Mouse (Mus musculus) gastrocnemius, adult 2 months (tissue): Measurements from ENCODE around the gene Phf11c. TPM values are rescaled to one million over a fixed set of nuclear protein-coding genes. Genes with fewer than 3 reads are reported as not detected.
A peak's percentile ranks its signal among the peaks of the same experiment; 100 is the strongest.
"Not testable (repeated sequence)": the region's sequence is repeated elsewhere in the genome, so short reads cannot be mapped to it uniquely, and the experiment has no call there.

ENCODE experiments used
- DNase-seq: peaks from one replicate; pipeline ENCODE4 v3.0.0; 2022
- H3K27ac ChIP-seq: fragments of 200-600 bp; 2 replicates; pipeline ENCODE4 v1.8.1; 2022; ENCODE audit warnings: mild to moderate bottlenecking
- H3K4me3 ChIP-seq: fragments of 200-600 bp; 2 replicates; pipeline ENCODE4 v1.8.1; 2022; ENCODE audit warnings: mild to moderate bottlenecking, moderate library complexity
- CTCF ChIP-seq: fragments of 200-600 bp; IDR thresholded peaks from 2 replicates; pipeline ENCODE4 v1.8.1; 2022; ENCODE audit warnings: antibody characterized with exemption, mild to moderate bottlenecking, moderate library complexity
- intact Hi-C: fragments of 180-260 bp; cut with DNase I; formaldehyde crosslinking; loops from one replicate; pipeline ENCODE4 v1.15.1; 2025
- total RNA-seq, 2 experiments: library from RNA; stranded (reverse); gene quantifications; 2 replicates each; pipeline ENCODE4 v1.2.3; 2021

The Phf11c gene
- total RNA-seq, 2 experiments from 2014 or later: 0.41 to 0.59 TPM

GRCm38 (mm10) chr14:59390181-59390580 is 5.0 kb downstream of the Phf11c start:
- H3K4me3 ChIP-seq, intact Hi-C loops, H3K27ac ChIP-seq: not testable (repeated sequence)
- DNase-seq: peak; percentile 30
- TF ChIP-seq CTCF: peak; percentile 53

DNA sequence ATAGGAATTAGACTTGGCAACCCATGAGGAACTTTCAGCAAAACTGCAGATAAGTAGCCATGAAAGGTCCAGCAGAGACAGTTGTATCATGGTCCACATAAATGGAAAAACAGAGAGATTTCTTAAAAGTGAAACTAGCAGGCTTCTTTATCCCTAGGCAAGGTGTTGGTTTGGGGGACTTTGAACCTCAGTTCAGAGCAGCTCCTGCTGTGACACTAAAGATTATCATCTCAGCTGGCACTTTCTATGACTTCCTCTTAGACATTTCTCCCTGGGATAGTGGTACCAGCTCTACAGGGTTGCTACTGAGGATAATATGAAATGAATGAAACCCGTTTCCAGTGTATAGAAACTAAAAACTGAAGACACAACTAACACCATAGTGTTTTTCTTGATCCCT is 5.6 kb downstream of the Phf11c start:
- no peak overlapping the region for H3K27ac ChIP-seq
- intact Hi-C loops: no loop called here
- no peak for TF ChIP-seq CTCF
- no peak for DNase-seq
- H3K4me3 ChIP-seq: no peak overlapping the region

DNA sequence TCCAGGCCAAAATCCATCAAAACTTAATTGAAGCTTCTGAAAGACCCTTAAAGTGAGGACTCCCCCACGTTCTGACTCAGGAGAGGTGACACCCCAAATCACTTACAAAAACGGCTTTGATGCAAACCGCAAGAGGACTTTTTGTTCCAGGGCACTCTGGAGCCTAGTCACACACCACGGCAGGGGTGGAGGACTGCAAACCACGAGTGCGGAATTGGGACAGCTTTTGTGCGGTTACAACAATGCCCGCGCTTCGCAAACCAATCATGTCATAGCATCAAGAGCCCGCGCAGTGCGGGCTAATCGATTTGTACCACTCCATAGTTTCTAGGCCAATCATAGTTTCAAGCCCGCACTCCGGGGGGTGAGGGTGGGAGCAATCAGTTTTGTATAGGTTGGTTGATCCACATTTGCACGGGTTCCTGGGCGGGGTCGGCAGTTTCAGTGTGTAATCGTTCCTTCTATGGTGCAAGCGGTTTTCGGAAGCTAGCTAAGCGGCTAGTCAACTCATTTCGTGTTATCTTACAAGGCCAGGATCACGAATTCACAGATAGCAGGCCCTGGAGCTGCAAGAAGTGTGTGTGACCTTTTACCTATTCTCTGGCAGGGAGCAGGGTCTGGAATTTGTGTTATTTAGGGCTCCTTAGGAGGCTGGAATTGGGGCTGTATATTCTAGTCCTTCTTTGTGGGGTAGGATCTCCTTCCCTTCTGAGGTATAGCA is 24.7 kb downstream of the Phf11c start:
- no peak overlapping the region for H3K27ac ChIP-seq
- no peak for DNase-seq
- no peak for TF ChIP-seq CTCF
- intact Hi-C loops: no loop called here
- H3K4me3 ChIP-seq: no peak overlapping the region

DNA sequence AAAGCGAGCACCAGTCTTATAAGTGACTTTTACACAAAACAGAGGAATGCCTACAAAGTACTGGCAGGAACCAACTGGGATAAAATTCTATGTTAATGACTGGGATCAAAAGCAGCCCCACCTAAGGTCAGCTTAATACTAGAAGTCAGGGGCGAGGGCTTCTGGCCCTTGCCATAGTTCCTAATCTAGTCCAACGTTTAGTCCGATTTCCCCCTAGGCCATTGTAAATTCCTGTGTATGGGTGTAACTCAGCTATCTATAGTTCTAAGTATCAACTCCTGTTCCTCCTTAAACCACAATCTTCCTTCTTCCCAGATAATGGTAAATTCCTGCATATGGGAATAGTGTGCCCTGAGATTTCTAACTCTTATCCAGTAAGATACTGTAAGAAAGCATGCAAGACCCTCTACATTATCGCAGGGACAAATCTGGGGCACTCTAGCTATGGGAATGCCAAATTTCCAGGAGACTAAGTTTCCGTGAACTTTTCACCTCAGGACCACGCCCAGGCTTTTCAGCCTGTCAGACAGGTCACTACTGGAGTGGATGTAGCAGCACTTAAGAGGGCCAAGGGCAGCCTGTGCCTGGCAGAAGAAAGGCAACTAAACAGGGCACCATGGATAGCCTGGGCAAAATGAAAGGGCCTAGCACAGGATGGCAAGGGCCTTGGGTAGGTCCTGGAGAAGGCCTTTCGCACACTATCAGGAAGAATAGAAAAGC is 28.6 kb downstream of the Phf11c start:
- intact Hi-C loops: no loop called here
- DNase-seq: no peak
- H3K27ac ChIP-seq: no peak overlapping the region; the same call in 1 of the 2 replicates
- TF ChIP-seq CTCF: no peak
- H3K4me3 ChIP-seq: no peak overlapping the region

GRCm38 (mm10) chr14:59365244-59365644 is 29.9 kb downstream of the Phf11c start, which contains the start of gene Phf11d:
Gene Phf11d, minus strand, starts transcription at chr14:59365470.
- intact Hi-C loops: loop anchor here (2.0 kb wide), 1 partner anchor 76 kb away; the partner anchor contains the start of genes Cab39l and Setdb2
- peak; percentile 54 for TF ChIP-seq CTCF
- DNase-seq: peak; percentile 53
- Histone ChIP-seq H3K4me3 (peak within 1 kb of the TSS; percentile 71), H3K27ac (peak within 1 kb of the TSS; percentile 81)

- intact Hi-C loops, H3K4me3 ChIP-seq, H3K27ac ChIP-seq, DNase-seq: not testable (repeated sequence)
Measured at GRCm38 (mm10) chr14:59341189-59341588, 54.0 kb downstream of the Phf11c start, which contains the start of gene Phf11b. Gene Phf11b, minus strand, starts transcription at chr14:59341351.

DNA sequence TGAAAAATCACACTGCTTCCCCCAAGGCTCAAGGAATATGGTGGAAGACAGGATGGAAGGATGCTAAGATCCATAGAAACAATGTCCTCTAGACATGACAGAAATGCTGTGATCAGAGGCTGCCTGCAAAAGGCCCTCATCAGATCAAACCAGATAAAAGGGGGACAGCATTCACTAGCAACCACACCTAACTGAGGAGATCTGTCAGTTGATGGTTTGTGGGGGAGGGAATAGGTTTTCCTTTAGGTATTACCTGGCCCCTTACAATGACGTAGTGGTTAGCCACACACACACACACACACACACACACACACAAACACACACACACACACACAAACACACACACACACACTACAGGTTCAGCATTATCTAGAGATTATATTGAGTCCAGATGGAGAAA is 55.6 kb downstream of the Phf11c start:
- Histone ChIP-seq H3K27ac (no peak overlapping the region), H3K4me3 (no peak overlapping the region)
- no peak for TF ChIP-seq CTCF
- DNase-seq: no peak
- intact Hi-C loops: no loop called here

DNA sequence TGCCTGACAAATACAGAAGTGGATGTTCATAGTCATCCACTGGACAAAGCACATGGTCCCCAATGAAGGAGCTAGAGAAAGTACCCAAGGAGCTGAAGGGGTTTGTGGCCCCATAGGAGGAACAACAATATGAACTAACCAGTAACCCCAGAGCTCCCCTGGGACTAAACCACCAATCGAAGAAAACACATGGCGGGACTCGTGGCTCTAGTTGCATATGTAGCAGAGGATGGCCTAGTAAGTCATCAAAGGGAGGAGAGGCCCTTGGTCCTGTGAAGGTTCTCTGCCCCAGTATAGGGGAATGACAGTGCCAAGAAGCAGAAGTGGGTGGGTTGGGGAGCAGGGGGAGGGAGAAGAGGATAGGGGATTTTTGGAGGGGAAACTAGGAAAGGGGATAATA is 59.1 kb downstream of the Phf11c start:
- intact Hi-C loops: not testable (repeated sequence)

More for the DNA sequence above, 59.1 kb downstream of the Phf11c start:
- not testable (repeated sequence) for DNase-seq, H3K27ac ChIP-seq, H3K4me3 ChIP-seq

Other genes with a start within 250 kb of the Phf11c start
- gene Gm5142, start 216.6 kb downstream of the Phf11c start, total RNA-seq: not detected
- gene Rcbtb1, start 194.2 kb downstream of the Phf11c start, total RNA-seq: 10 to 100 TPM; 11.1 to 12.7 TPM
- not detected for gene Gm6904, start 135.2 kb downstream of the Phf11c start, total RNA-seq
- gene Phf11a, start 97.9 kb downstream of the Phf11c start, total RNA-seq: not detected
- gene Phf11b, start 54.0 kb downstream of the Phf11c start, total RNA-seq: under 1 TPM in 1 of 2 experiments, not detected in 1; 0.20 TPM
- 1 to 10 TPM; 1.1 to 1.9 TPM for gene Phf11d, start 29.9 kb downstream of the Phf11c start, total RNA-seq
- gene Setdb2, start 45.5 kb upstream of the Phf11c start, total RNA-seq: 1 to 10 TPM; 5.3 to 6.7 TPM
- 10 to 100 TPM; 19.7 to 25.4 TPM for gene Cab39l, start 45.6 kb upstream of the Phf11c start, total RNA-seq
- 10 to 100 TPM; 29.4 to 36.3 TPM for gene Cdadc1, start 202.6 kb upstream of the Phf11c start, total RNA-seq
- 10 to 100 TPM; 70.6 to 96.6 TPM for gene Shisa2, start 229.9 kb upstream of the Phf11c start, total RNA-seq